Mouse (Mus musculus) granulocyte monocyte progenitor cell, adult 5-6 weeks (primary cell): Measurements from ENCODE around the gene Cdrt4. TPM values are rescaled to one million over a fixed set of nuclear protein-coding genes. Genes with fewer than 3 reads are reported as not detected.
A peak's percentile ranks its signal among the peaks of the same experiment; 100 is the strongest.

Experiments
- ATAC-seq: replicated peaks from 2 replicates; pipeline ENCODE4 v1.8.0; 2016; ENCODE audit warnings: mild to moderate bottlenecking, moderate TSS enrichment, inconsistent platforms; ENCODE audit not compliant: poor library complexity, severe bottlenecking
- total RNA-seq, 2 experiments: library from RNA; stranded (forward) in 1 of 2; stranded (reverse) in 1 of 2; fragments of 200-712, 200-1000 nt in 1 of 2; fragments of >200 nt in 1 of 2; fragmentation: Nextera tagmentation in 1 of 2; gene quantifications; 2 replicates each; pipeline ENCODE4 v1.2.3; 2014 to 2017

Cdrt4 gene
- total RNA-seq, 2 experiments from 2014 or later: not detected

DNA sequence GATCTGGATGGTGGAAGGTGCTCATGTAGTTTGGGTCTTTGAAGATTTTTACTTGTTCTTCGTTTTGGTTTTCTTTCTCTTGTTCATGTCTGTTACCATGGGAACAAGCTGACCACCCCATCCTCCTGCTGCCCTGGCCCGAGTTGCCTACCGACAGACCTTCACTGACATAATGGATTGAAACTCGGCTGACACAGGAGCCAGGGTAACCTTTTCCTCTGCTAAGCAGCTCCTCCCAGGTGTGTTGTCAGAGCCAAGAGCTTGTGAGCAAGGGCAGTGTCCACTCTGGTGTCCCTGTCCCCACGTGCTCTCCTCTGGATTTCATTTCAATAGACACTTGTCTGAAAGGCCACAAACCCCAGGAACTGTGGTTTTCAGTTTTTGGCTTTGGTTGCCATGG, 12.1 kb upstream of the Cdrt4 start:
- ATAC-seq: no peak

GRCm38 (mm10) chr11:62940176-62940575, 10.8 kb upstream of the Cdrt4 start:
- no peak for ATAC-seq

GRCm38 (mm10) chr11:62943538-62943937, 7.5 kb upstream of the Cdrt4 start:
- no peak for ATAC-seq

DNA sequence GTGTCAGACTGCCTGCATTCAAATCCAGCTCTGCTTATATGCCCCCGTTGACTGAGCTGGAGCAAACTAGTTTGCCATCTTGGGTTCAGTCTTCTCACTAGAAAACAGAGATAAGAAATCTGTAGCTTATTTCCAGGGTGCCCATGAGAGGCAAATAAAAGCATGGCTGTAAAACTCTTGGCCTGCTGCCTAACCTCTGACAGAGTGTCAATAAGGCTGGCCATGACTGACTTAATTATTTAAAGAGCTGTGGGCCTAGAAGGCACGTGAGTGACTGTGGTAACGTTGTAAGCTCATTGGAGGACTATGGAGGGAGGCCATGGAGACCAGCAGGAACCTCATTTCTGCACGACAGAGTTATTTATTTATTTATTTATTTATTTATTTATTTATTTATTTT, 5.5 kb upstream of the Cdrt4 start:
- ATAC-seq: no peak

GRCm38 (mm10) chr11:62949548-62949947, 1.4 kb upstream of the Cdrt4 start:
- ATAC-seq: no peak

DNA sequence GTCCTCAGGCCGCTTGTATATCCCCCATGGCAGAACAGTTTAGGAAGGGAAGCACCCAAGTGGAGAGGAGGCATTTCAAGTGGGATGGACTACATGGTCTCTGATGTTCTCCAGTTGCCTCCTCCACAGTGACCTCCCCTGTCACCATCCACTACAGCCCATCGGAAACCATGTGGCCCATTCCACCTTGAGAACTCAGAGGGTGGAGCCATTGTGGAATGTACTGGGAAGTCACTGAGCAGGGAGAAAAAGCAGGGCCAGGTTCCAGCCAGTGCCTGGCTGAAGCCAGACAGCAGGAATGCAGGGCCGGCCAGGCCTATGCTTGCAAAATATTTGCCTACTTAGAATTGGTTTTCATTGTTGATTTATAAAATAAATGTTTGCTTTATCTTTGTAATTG, 3.8 kb downstream of the Cdrt4 start:
- ATAC-seq: no peak

GRCm38 (mm10) chr11:62955186-62955585, 4.2 kb downstream of the Cdrt4 start:
- ATAC-seq: no peak

GRCm38 (mm10) chr11:62955776-62956175, 4.8 kb downstream of the Cdrt4 start:
- ATAC-seq: no peak

GRCm38 (mm10) chr11:62957626-62958180, 6.7 kb downstream of the Cdrt4 start:
- no peak for ATAC-seq

GRCm38 (mm10) chr11:62963292-62963691, 12.3 kb downstream of the Cdrt4 start:
- no peak for ATAC-seq

GRCm38 (mm10) chr11:62966424-62966764, 15.4 kb downstream of the Cdrt4 start:
- no peak for ATAC-seq

DNA sequence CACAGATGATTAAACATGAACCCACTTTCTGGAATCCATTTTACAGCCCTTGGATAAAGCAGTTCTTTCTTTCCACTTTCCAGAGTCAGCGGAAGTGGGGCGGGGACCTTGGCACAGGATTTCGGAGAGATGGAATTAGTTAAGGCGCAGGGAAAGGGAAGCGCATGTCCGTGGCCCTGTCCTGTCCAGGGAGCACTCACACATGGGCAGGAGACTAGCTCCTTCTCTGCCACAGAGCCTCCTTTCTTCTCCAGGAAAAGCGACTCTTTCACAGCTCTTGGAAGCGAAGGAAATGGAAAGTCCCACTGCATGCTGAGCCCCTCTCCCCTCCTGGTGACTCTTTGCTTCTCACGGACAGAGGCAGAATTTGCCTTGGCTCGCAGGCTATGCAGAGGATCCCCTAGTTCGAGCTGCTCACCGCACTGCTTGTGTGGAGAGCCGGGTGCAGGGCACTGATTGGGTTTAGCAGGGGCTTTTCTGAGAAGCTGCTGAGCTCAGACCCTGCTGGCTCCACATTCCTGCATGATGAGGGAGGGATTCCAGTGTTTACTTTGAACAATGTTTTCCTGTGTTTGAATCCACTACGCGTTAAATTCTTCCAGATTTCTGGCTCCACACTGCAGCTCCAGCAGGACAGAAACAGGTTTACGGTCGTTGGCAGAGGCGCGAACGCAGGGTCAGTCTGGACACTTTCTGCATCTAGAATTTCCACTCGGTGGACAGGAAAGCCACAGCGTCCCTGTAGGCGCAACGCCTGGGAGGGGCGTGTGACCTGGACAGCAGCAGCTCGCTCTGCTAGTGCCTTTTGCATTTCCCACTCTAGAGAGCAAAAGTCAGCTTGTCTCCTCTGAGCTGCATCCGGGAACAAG, 16.0 kb downstream of the Cdrt4 start:
- no peak for ATAC-seq

GRCm38 (mm10) chr11:62977176-62977575, 26.2 kb downstream of the Cdrt4 start:
- ATAC-seq: no peak

- ATAC-seq: no peak
Observed at GRCm38 (mm10) chr11:62978886-62979285, 27.9 kb downstream of the Cdrt4 start.

GRCm38 (mm10) chr11:62981729-62982128, 30.7 kb downstream of the Cdrt4 start:
- ATAC-seq: no peak

GRCm38 (mm10) chr11:62983793-62984192, 32.8 kb downstream of the Cdrt4 start:
- ATAC-seq: peak; percentile 42; the same call in 1 of the 2 replicates

DNA sequence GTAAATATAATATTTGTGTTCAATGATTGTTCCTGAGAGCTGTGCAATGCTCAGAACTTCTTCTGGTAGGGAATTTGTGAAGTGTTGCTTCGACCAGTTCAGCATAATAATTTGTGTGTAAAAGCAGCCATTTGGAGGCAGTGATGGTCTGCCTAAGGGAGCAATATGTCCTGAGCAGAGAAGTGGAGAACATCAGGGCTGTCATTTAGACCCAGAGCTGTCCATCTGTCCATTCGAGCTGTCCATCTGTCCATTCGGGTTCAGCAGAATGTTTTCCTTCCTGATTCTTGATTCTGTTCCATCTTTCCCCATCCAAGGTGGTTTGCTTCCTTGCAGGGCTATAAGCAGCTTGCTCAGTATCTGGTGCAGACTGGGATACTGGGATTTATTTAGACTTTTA, 33.4 kb downstream of the Cdrt4 start:
- no peak for ATAC-seq

DNA sequence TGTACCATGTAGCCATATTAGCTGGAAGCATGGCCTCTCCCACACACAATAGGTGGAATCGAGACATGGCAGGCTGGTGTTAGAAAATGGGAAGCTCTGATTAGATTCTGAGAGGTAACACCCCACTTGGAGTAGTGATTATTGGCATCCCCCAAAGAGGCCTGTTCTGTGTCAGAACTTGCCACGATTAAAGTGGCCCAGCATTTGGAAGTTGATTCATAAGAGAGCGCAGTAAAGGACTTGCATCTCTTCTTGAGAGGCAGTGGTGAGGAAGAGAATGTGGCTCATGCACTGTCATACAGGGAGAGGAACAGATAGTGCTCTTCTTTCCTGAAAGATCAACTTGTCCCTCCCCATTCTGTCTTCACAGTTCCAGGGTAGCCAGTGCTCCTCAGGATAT, 34.1 kb downstream of the Cdrt4 start:
- no peak for ATAC-seq

- ATAC-seq: no peak
Observed at GRCm38 (mm10) chr11:62986578-62986977, 35.6 kb downstream of the Cdrt4 start.

- no peak for ATAC-seq
Observed at GRCm38 (mm10) chr11:62990150-62990685, 39.2 kb downstream of the Cdrt4 start.

DNA sequence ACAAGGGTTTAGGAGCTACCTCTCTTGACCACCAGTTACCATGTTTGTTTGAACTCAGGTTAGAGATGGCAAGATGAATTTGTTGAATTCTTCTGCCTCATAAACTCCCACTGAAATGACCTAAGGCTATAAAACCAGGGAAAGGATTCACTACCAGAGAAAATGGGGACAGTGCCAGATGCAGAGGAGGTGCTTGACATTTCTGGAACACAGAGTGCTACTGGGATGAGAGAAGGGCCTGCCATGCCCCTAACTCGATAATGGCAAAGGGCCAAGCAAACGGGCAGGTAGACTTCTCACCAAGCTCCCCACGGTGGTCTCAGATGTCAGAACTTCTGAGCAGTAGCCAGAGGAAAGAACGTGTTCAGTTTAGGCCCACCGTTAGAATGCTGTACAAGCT, 39.8 kb downstream of the Cdrt4 start:
- no peak for ATAC-seq
